Mouse (Mus musculus) A20 (cell line): Measurements from ENCODE around the gene Pacsin2.

Source experiments
- DNase-seq: peaks from one replicate; pipeline ENCODE4 v3.0.0-alpha.2; 2011; ENCODE audit warnings: low read depth, low spot score

Pacsin2 gene

DNA sequence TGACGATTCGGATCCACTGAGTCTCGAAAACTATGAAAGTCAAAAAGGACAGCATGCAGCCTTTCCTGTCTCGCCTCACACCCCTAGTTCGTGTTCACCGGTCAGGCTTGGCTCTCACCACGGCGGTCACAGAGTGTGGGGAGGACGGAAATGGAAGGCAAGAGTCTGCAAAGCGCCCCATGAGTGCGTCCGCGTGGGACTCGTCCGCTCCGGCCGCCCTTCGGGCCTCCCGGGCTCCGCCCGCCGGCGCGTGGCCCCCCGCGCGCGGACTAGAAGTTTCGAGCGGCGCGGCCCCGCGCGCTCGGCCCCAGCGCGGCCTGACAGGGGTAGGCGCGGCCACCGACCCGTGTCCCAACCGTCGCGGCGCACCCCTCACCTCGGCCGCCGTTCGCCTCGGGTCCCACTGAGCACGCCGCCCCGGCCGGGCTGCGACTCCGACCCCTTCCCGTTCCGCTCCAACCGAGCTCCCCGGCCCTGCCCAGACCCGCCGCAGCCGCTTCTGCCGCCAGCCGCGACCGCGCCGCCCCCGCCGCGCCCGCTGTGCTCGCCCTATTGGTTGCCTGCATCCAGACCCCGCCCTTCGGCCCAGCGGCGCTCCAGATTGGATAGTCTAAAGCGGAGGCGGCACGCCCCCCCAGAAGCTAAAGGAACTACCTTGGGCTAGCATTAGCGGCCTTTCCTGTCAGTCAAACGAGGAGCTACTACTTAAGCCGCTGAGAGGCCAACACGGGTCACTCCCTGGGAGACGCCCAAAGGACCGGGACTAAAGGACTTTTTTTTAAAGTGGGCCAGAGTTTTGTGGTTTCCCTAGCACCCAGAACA, at the start of gene Pacsin2:
Gene Pacsin2 (minus strand): TSS at position 524 of the 822 bp plus-strand sequence.
- DNase-seq = peak; percentile 98

- DNase-seq = no peak
Measured at GRCm38 (mm10) chr15:83512489-83513281, 48.3 kb upstream of the Pacsin2 start.

- peak; percentile 95 for DNase-seq
Measured at GRCm38 (mm10) chr15:83510805-83511405, 46.5 kb upstream of the Pacsin2 start, which contains the start of gene Ttll1. TSS of gene Ttll1 (minus strand) at chr15:83510893.

- DNase-seq = peak; percentile 16
Measured at GRCm38 (mm10) chr15:83509950-83510804, 45.8 kb upstream of the Pacsin2 start.

DNA sequence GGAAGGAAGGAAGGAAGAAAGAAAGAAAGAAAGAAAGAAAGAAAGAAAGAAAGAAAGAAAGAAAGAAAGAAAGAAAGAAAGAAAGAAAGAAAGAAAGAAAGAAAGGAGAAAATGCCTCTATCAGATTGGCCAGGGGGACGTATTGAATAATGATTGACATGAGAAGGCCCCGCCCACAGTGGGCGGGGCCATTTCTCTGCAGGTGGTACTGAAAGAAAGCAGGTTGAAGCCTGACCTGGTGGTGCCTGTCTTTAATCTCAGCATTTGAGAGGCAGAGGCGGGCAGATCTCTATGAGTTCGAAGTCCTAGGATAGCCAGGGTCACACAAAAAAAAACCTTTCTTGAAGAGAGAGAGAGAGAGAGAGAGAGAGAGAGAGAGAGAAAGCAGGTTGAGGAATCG, 37.1 kb upstream of the Pacsin2 start:
- DNase-seq = peak; percentile 46

DNA sequence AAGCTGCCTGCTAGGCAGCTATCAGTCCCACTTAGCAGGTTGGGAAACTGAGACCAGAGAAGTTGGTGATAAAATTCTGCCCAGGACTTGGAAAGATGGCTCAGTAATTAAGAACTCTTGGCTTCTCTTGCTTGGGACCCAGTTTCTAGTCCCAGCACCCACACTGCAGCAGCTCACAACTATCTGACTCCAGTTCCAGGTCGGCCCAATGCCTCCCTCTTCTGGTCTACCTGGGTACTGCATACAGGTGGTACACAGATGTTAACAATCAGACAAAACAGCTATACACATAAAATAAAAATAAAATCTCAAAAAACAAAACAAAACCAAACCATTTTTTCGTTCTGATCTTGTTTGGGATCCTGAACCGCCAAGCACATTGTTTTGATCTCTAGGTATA, 35.9 kb upstream of the Pacsin2 start:
- peak; percentile 61 for DNase-seq

GRCm38 (mm10) chr15:83499211-83499755, 34.9 kb upstream of the Pacsin2 start:
- DNase-seq = no peak

DNA sequence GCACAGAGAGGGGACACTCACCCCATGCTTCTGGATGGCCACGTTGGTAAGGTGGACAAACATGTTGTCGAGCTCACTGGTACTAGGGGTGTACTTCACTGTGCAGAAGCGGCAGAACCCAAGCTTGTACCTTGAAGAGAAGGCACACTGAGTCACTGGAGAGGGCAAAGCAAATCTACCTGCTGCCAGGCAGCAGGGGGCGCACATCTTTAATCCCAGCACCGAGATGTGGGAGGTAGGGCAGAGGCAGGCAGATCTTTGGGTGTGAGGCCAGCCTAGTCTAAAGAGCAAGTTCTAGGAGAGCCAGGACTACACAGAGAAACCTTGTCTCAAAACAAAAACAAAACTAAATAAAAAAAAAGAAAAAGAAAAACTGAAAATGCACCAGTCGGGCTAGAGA, 32.9 kb upstream of the Pacsin2 start:
- DNase-seq = peak; percentile 45

DNA sequence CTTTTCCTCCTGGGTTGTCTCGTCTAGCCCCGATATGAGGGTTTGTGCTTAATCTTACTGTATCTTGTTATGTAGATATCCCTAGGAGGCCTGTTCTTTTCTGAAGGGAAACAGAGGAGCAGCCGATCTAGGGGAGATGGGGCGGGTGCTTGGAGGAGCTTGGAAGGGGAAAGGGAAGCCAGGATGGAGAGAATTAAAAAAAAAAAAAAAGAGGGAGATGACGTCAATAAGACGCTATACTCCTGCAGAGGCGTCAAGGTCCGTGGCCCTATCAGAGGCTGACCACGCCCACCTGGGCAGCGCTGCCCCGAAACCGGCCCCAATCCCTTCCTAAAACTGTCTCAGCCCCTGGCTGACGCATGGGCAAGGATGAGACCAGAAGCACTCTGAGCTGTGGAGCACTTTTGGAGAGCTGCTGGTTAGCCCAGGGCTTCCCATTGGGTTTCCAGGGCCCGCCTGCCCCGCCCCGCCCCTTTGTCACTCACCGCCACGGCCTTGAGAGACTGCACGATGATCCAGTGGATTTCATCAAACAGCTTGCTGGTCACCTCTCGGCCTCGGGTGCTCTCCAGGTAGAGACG, 31.5 kb upstream of the Pacsin2 start:
- DNase-seq = no peak

DNA sequence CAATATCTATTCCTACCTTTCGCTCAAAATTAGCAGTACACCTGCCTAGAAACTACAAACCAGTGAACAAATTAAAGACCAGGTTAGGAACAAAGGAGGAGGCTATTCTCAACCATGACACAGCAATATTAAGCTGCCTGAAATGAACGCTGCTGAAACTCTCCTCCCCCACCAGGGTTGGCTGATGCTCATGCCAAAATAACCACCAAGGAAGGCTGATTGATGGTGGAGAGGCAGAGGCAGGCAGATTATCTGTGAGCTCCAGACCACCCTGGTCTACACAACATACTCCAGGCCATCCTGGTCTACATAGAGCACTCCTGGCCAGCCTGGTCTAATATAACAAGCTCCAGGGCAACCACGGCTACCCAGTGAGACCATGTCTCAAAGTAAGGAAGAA, 30.8 kb upstream of the Pacsin2 start:
- DNase-seq = no peak

GRCm38 (mm10) chr15:83494572-83494920, 30.1 kb upstream of the Pacsin2 start:
- DNase-seq = no peak

DNA sequence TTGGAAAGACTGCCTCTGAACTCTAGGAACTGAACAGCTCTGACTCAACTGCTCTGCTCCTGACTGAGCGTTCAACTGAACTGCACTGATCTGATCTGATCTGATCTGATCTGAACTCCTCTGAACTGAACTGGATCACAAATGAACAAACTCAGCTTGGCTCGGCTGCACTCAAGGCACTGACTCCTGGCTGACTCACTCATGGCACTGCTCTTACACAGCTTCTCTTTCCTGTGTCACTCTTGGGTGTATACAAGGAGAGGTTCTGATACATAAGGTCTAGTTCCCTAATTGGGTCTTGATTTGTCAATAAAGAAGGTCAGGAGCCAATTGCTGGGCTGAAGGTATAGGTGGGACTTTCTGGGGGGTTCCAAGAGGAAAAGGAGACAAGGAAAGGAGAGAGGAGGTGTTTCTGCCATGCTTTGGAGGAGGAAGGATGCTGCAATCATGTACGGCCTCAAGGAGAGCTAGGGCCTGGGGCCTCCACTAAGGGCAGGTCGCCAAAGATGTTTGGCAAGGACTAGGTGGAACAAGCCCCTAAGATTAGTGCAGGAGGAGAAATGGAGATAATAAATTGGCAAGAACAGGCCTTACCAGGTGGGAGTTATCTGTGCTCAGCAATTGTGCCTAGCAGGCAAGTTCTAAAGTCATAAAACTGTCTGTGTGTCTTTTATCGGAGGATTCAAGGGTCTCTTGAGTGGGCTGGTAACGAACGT, 29.6 kb upstream of the Pacsin2 start:
- no peak for DNase-seq

DNA sequence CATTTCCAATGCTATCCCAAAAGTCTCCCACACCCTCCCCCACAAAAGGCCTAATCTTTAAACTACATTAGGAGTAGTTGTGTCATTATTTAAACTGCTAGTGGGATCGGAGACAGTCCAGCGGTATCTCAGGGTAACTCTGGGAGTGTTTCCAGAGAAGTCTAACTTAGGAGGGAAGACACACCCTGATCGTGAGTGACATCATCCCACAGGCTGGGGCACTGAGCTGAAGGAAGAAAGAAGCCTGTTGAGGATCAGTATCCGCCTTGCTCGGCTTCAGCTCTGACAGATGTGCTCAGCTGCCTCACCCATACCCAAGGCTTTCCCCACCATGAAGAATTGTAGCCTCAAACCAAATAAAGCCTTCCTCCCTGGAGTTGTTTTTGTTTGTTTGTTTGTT, 27.5 kb upstream of the Pacsin2 start:
- DNase-seq = no peak

DNA sequence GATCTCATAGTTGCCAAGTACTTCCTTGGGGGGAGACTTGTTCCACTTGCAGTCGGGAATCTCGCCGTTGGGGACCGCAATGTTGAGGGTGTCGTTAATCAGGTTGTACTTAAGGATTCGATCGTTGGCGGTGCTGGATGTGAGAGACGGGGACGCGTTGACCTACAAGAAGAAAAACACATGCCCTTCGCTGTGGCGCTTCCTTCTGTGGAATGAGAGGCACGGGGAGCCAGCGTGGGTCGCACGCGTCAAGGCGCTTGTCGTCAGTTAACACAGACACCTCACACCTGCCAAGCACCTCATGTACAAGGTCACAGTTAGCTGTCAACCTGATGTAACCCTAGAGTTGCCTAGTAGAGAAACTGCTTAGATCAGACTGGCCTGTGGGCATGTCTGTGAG, 25.1 kb upstream of the Pacsin2 start:
- no peak for DNase-seq

GRCm38 (mm10) chr15:83487477-83488115, 23.2 kb upstream of the Pacsin2 start:
- DNase-seq = no peak

DNA sequence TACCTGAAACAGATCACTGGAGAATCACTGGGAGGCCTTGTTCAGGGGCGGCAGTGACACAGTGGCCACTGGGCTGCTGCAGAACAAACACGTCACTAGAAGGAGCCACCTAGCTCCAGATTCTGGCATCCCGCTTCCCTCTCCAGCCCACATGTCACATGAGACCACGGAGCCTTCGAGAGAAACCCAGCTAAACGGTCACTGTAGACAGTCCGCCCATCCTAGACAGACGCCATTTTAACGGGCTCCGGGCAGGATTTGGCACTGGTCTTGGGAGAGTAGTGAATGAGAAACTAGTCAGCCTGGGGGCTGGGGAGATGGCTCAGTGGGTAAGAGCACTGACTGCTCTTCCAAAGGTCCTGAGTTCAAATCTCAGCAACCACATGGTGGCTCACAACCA, 19.9 kb upstream of the Pacsin2 start:
- DNase-seq = no peak

DNA sequence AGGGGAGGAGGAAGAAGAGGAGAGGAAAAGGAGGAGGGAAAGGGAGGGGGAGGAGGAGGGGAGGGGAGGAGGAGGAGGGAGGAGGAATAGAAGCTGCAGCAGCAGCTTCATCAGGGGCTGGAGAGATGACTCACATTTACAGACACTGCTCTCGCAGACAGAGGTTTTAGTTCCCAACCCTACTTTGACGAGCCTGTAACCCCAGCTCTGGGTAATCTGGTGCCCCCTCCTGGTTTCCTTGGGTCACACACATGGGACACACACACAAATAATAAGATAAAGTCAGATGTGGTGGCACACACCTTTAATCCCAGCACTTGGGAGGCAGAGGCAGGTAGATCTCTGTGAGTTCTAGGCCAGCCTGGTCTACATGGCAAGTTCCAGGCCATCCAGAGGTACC, 19.1 kb upstream of the Pacsin2 start:
- peak; percentile 72 for DNase-seq

DNA sequence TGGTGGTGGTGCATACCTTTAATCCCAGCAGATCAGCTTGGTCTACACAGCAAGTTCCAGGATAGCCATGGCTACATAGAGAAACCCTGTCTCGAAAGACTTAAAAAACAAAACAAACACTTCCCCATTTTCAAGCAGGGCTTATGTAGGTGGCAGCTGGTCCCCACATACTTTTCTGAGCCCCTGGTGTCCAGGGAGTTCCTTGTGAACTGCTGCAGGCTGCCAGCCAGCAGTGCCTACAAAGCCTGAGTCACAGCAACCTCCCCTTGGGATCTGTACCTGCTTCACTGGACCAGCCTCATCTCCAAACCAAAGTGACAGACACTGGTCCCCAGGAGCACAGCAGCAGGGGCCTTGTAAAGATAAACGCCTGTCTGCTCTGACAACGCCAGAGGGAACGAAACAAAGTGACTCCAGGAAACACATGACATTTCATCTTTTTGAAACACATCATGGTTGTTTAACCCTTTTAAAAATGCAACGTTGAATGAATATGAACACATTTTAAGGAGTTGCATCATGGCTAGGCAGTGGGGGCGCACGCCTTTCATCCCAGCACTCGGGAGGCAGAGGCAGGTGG, 18.3 kb upstream of the Pacsin2 start:
- DNase-seq = peak; percentile 72

DNA sequence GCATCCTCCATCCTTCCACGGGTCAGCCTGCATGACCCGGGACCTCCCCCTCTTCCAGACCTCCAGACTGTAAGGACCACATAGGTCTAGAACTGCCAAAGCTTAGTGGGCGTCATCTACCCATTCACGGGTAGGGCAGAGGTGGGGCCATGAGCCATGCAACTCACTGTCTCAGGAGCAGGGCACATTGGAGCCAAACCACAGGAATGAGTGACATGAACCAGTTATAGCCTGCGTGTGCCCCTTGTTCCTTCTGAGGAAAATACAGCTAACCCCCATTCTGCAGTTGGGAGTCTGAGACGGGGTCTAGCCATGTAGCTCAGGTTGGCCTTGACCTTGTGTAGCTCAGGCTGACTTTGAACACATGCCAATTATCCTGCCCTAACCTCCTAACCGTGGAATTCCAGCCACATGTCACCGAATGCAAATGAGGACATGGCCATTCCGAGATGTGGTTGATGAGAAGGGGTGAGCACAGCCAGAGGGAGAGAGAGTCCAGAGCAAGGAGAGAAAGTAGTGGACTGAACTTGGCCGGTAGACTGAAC, 16.9 kb upstream of the Pacsin2 start:
- no peak for DNase-seq
